Mouse (Mus musculus): ENCODE data around the gene Tec. TPM values are rescaled to one million over a fixed set of nuclear protein-coding genes. Genes with fewer than 3 reads are reported as not detected.
A peak's percentile ranks its signal among the peaks of the same experiment; 100 is the strongest.

Tec gene
- polyA plus RNA-seq, 2 experiments from 2014 or later = 11.5 to 19.9 TPM

DNA sequence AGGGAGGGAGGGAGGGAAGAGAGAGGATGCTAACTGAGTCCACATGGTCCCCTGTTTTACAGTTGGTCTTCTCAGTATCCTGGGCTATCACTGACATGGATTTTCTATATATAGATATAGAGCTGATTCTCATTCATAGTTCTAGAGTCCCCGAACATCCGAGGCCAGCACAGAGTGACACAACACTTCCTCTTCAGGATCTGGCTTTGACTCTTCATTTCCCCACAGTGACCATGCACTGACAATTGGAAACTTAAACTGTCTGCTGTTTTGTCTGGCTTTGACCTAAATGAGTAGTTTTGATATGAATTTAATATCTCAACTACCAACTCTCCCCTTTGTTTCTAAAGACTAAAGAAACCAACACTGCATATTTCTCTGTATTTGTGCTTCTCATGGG is 144.9 kb downstream of the Tec start:
- ATAC-seq = no peak

DNA sequence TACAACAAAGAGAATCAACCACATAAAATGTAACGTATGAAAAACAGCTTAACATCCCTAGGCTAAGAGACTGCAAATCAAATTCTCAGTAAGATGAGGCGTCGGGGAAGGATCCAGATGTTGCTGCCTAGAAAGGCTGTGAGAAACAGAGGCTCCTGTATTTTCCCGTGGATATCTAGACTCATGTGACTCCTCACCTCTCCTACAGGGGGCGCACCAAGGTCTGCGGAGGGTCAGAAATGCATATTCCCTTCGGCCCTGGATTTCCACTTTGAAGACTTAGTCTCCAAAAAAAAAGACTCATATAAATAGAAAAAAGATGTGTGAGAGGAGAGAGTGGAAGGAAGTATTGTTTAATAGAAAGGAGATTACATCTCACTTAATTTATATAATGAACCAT is 147.7 kb downstream of the Tec start:
- ATAC-seq = peak; percentile 73

DNA sequence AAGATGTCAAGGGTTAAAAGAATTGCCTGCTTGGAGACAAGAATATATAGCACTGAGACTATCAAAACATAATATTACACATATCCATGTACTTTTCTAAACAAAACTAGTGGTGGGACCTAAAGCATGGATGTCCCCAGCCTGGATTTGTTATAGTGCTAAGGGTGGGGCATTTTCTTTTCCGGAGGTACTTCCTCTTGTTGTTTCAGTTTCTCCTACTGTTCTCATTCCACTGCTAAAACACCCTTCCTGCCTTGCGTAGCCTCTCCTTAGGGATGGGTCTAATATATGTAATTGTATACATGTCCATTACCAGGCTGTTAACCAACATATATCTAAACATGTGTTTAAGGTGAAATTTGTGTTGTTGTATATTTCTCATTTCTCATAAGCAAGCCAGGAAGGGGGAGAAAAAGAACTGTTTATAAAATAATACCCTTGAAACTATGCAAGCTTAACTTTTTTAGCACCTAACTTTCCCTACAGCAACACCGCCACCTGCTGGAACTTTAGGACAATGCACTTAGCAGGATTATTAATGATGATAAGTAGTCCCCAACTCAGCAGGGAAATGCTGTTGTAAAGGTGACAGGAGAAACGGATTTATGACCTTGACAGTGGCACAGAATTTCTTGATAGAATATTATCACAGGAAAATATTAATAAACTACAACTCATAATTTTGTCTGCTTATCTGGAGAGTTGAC is 157.6 kb downstream of the Tec start:
- peak; percentile 82 for ATAC-seq

DNA sequence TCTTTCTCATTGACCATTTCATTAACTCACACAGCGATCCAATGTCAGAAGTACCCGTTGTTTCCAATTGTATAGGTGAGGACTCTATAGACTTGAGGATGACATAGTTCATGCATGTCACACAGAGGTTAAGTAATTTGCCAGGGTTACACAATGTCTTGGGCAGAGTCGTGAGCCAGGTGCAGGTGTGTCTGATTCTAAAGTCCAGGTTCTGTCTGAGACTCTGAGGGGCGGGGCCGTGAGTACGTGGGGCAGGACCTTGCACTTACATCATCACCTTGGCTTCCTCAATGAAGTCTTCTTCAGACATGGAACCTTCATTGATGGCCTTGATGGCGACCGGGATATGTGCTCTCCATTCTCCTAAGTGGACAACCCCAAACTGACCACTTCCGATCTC is 158.3 kb downstream of the Tec start:
- ATAC-seq = no peak

DNA sequence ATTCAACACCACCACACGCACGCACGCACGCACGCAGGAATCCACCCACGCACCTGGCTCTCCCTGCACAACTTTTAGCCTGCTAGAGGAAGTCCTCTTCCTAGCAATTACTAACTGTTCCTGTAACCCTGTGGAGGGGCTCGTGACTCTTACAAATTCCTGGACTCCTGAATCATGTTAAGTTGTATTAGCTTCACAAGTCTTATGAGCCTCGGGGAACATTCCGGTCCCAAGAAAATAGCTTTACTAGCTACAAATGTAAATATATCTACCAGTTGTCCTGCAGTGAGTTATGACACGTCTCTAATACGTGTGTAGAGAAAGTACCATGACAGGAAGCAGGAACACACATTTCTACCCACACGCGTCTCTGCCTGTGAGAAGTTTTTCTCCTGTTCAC is 158.8 kb downstream of the Tec start:
- ATAC-seq = no peak

DNA sequence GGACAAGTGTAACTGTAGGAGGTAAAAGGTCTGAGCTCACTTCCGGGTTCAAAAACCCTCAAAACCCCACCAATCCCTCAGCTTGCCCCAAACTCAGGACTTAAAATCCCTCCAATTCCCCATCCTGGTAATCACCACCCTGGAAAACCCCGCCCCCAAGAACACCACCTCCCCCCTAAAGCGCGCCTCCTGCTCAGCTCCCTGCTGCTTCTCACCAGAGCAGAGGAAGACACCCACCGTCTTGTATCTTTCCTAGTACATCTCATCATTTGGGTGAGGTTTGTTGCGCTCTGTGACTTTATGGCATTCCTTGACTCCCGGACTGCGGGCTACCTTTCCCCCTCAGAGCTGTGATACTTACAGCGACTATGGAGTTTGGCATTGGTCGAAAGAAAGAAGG is 161.6 kb downstream of the Tec start:
- ATAC-seq = no peak

DNA sequence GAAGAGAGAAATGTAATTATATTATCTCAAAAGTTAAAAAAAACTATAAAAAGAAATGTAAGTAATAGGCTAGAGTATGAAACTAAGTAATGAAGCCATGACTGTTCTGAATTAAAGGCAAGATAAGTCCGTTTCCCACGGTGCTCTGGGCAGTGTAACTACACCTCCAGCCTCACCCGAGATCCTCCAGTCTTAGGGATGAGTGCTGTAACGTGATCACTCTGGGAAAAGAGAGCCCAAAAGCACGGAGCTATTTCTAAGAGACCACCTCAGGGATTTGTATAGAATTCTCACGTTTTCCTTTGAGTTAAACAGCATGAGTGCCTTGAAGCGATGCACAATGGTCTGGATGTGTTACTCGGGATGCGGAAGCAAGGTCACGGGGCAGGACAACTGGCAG is 162.2 kb downstream of the Tec start:
- no peak for ATAC-seq

Other genes with a start within 250 kb of the Tec start
- gene Cnga1, start 224.2 kb downstream of the Tec start, polyA plus RNA-seq (2017; shearing (Covaris generic)) = 1 to 10 TPM in 1 of 2 experiments, under 1 TPM in 1; 0.70 to 1.2 TPM
- 10 to 100 TPM; 28.3 to 31.1 TPM for gene Nipal1, start 220.7 kb downstream of the Tec start, polyA plus RNA-seq (2017; shearing (Covaris generic))
- 10 to 100 TPM; 69.9 to 78.6 TPM for gene Txk, start 115.7 kb downstream of the Tec start, polyA plus RNA-seq (2017; shearing (Covaris generic))
- 10 to 100 TPM in 1 of 2 experiments, 1 to 10 TPM in 1; 9.8 to 10.8 TPM for gene Slain2, start 45.8 kb upstream of the Tec start, polyA plus RNA-seq (2017; shearing (Covaris generic))
- gene Gm10135, start 106.2 kb upstream of the Tec start, polyA plus RNA-seq (2017; shearing (Covaris generic)) = not detected
- gene Slc10a4, start 138.4 kb upstream of the Tec start, polyA plus RNA-seq (2017; shearing (Covaris generic)) = not detected